Mouse (Mus musculus): Measurements from ENCODE around the gene 2610044O15Rik8. TPM values are rescaled to one million over a fixed set of nuclear protein-coding genes. Genes with fewer than 3 reads are reported as not detected.

2610044O15Rik8 gene
- polyA plus RNA-seq (2014; fragmentation: Illumina TruSeq; extraction: RNeasy Lipid Tissue Mini Kit (QIAGEN cat#74804); ENCODE audit: low read depth, low replicate concordance): 22.5 TPM

GRCm38 (mm10) chr8:129234027-129234733 is at the start of gene 2610044O15Rik8:
2610044O15Rik8 (minus strand) TSS chr8:129234406.

Other genes with a start within 250 kb of the 2610044O15Rik8 start
- not detected for gene Ccdc7a, start 168.9 kb downstream of the 2610044O15Rik8 start, polyA plus RNA-seq (2014; fragmentation: Illumina TruSeq; extraction: RNeasy Lipid Tissue Mini Kit (QIAGEN cat#74804); ENCODE audit: low read depth, low replicate concordance)
- gene Ccdc7b, start 167.3 kb downstream of the 2610044O15Rik8 start, polyA plus RNA-seq (2014; fragmentation: Illumina TruSeq; extraction: RNeasy Lipid Tissue Mini Kit (QIAGEN cat#74804); ENCODE audit: low read depth, low replicate concordance): 0.64 TPM
- not detected for gene Gm10999, start 102.7 kb downstream of the 2610044O15Rik8 start, polyA plus RNA-seq (2014; fragmentation: Illumina TruSeq; extraction: RNeasy Lipid Tissue Mini Kit (QIAGEN cat#74804); ENCODE audit: low read depth, low replicate concordance)

All from liver, adult 10 weeks (tissue).